Mouse (Mus musculus): Measurements from ENCODE around the gene Cd3e. TPM values are rescaled to one million over a fixed set of nuclear protein-coding genes. Genes with fewer than 3 reads are reported as not detected.
"Not testable (repeated sequence)": the region's sequence is repeated elsewhere in the genome, so short reads cannot be mapped to it uniquely, and the experiment has no call there.

The Cd3e gene
- total RNA-seq, 2 experiments from 2014 or later: not detected

GRCm38 (mm10) chr9:44977813-44978212, 31.6 kb downstream of the Cd3e start:
- DNase-seq: no peak

GRCm38 (mm10) chr9:44969450-44969849, 40.0 kb downstream of the Cd3e start:
- DNase-seq: no peak

GRCm38 (mm10) chr9:44967763-44968162, 41.7 kb downstream of the Cd3e start:
- not testable (repeated sequence) for DNase-seq

GRCm38 (mm10) chr9:44966815-44967242, 42.6 kb downstream of the Cd3e start:
- DNase-seq: peak; percentile 31 to 52

GRCm38 (mm10) chr9:44965833-44966466, 43.5 kb downstream of the Cd3e start:
- DNase-seq: no peak

GRCm38 (mm10) chr9:44965126-44965832, 44.1 kb downstream of the Cd3e start, which contains the start of gene Ube4a:
Gene Ube4a, minus strand, starts transcription at chr9:44965600.
- DNase-seq: peak; percentile 99 to 100

GRCm38 (mm10) chr9:44954432-44954831, 55.0 kb downstream of the Cd3e start:
- DNase-seq: no peak

Other genes starting within 250 kb of the Cd3e start
- 100 to 1,000 TPM; 104 to 112 TPM for gene Arcn1, start 241.8 kb downstream of the Cd3e start, total RNA-seq (2021)
- gene Ift46, start 241.7 kb downstream of the Cd3e start, total RNA-seq (2021): 10 to 100 TPM; 68.1 to 69.1 TPM
- 10 to 100 TPM; 43.3 to 51.6 TPM for gene Tmem25, start 210.3 kb downstream of the Cd3e start, total RNA-seq (2021)
- gene Ttc36, start 206.6 kb downstream of the Cd3e start, total RNA-seq (2021): 1 to 10 TPM in 1 of 2 experiments, under 1 TPM in 1; 0.95 to 1.6 TPM
- gene Kmt2a, start 128.3 kb downstream of the Cd3e start, total RNA-seq (2021): 10 to 100 TPM; 61.3 to 78.3 TPM
- 100 to 1,000 TPM; 339 to 375 TPM for gene Atp5l, start 88.9 kb downstream of the Cd3e start, total RNA-seq (2021)
- gene Ube4a, start 44.0 kb downstream of the Cd3e start, total RNA-seq (2021): 10 to 100 TPM; 72.1 to 78.3 TPM
- not detected for gene Cd3g, start 29.2 kb downstream of the Cd3e start, total RNA-seq (2021)
- not detected for gene Cd3d, start 27.8 kb downstream of the Cd3e start, total RNA-seq (2021)
- 1 to 10 TPM in 1 of 2 experiments, under 1 TPM in 1; 0.42 to 1.1 TPM for gene Mpzl2, start 30.2 kb upstream of the Cd3e start, total RNA-seq (2021)
- 1 to 10 TPM; 6.6 to 6.9 TPM for gene Mpzl3, start 45.6 kb upstream of the Cd3e start, total RNA-seq (2021)
- under 1 TPM; 0.20 to 0.30 TPM for gene Jaml, start 69.6 kb upstream of the Cd3e start, total RNA-seq (2021)
- 100 to 1,000 TPM; 253 to 275 TPM for gene Scn2b, start 108.2 kb upstream of the Cd3e start, total RNA-seq (2021)
- 10 to 100 TPM; 11.1 to 14.2 TPM for gene Scn4b, start 128.8 kb upstream of the Cd3e start, total RNA-seq (2021)
- gene BC049352, start 172.4 kb upstream of the Cd3e start, total RNA-seq (2021): under 1 TPM; 0.20 to 0.62 TPM
- gene Tmprss4, start 194.5 kb upstream of the Cd3e start, total RNA-seq (2021): not detected